Mouse (Mus musculus) MEL (cell line): ENCODE data around the gene Fam227b.

Experiments used
- CHD1 ChIP-seq: IDR thresholded peaks from 2 replicates; pipeline ENCODE4 v1.6.1; 2012; ENCODE audit warnings: low read depth, mild to moderate bottlenecking, inconsistent platforms, low read length, improper control_type of control experiment
- CTCF ChIP-seq, 3 experiments: IDR thresholded peaks in 2 of 3; conservative IDR thresholded peaks in 1 of 3; 2 replicates each; pipeline ENCODE4 v1.5.1; 2011 to 2012; ENCODE audit warnings: low read length in 3 of 3, low read depth in 2 of 3, mild to moderate bottlenecking in 2 of 3, improper control_type of control experiment in 1 of 3, inconsistent platforms in 1 of 3, mixed read lengths in 1 of 3, moderate library complexity in 1 of 3; ENCODE audit not compliant: control insufficient read depth in 1 of 3, insufficient read depth in 1 of 3, poor library complexity in 1 of 3, severe bottlenecking in 1 of 3
- EP300 ChIP-seq, 2 experiments: IDR thresholded peaks; 2 replicates each; pipeline ENCODE4 v1.6.1; 2011; ENCODE audit warnings: improper control_type of control experiment in 2 of 2, low read length in 2 of 2, low read depth in 1 of 2, mild to moderate bottlenecking in 1 of 2
- MAX ChIP-seq: IDR thresholded peaks from 2 replicates; pipeline ENCODE4 v1.6.1; 2011; ENCODE audit warnings: low read length, improper control_type of control experiment
- POLR2A ChIP-seq, 2 experiments: IDR thresholded peaks; 2 replicates each; pipeline ENCODE4 v1.6.1; 2011 to 2012; ENCODE audit warnings: low read length in 2 of 2, mild to moderate bottlenecking in 2 of 2, control low read depth in 1 of 2, improper control_type of control experiment in 1 of 2, low read depth in 1 of 2, moderate library complexity in 1 of 2; ENCODE audit not compliant: control insufficient read depth in 1 of 2, insufficient read depth in 1 of 2, poor library complexity in 1 of 2
- TBP ChIP-seq: IDR thresholded peaks from 2 replicates; pipeline ENCODE4 v1.8.0; 2011; ENCODE audit warnings: low read depth, low read length, improper control_type of control experiment
- USF1 ChIP-seq: IDR thresholded peaks from 2 replicates; pipeline ENCODE4 v1.6.1; 2014; ENCODE audit warnings: low read depth, mild to moderate bottlenecking, inconsistent platforms, low read length, improper control_type of control experiment, moderate library complexity
- ZC3H11A ChIP-seq: IDR thresholded peaks from 2 replicates; pipeline ENCODE4 v1.6.1; 2012; ENCODE audit warnings: low read depth, mild to moderate bottlenecking, inconsistent platforms, low read length, improper control_type of control experiment
- ZNF384 ChIP-seq: IDR thresholded peaks from 2 replicates; pipeline ENCODE4 v1.6.1; 2012; ENCODE audit warnings: low read depth, mild to moderate bottlenecking, inconsistent platforms, low read length, improper control_type of control experiment

DNA sequence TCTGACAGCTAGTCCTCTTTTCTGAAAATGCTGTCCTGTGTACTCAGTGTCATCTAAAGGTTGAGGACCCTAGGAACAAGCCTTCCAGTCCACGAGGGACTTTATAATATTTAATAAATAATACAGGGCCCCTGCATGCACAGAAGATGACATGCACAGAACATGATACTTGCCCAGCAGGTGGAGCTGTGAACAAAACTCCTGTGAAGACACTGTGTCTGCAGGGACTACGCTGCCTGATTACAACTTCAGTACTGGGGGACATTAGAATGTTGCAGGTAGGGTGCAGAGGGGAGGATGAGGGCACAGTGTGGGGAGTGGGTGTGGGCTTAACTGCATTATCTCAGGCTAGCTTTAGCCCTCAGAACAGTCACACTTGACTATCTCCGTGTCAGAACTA lies 145.7 kb downstream of the Fam227b start:
- TF ChIP-seq POLR2A (IDR thresholded peaks at IDR 0.05; ENCODE audit: control insufficient read depth in 1 of 2, insufficient read depth in 1 of 2, low read depth in 1 of 2, low read length in 2 of 2, poor library complexity in 1 of 2) = no peak
- TF ChIP-seq CTCF (IDR thresholded peaks at IDR 0.05 in 2 of 3, conservative IDR thresholded peaks at IDR 0.05 in 1 of 3; ENCODE audit: control insufficient read depth in 1 of 3, insufficient read depth in 1 of 3, low read depth in 2 of 3, low read length in 3 of 3, poor library complexity in 1 of 3, severe bottlenecking in 1 of 3) = peak; percentile 17 to 67 (median 63); a peak in 5 of 6 replicates
- no peak for TF ChIP-seq USF1
- TF ChIP-seq ZNF384 = no peak
- TF ChIP-seq TBP = no peak
- TF ChIP-seq EP300 (IDR thresholded peaks at IDR 0.05; ENCODE audit: low read depth in 1 of 2, low read length in 2 of 2) = no peak
- no peak for TF ChIP-seq MAX
- no peak for TF ChIP-seq CHD1
- peak; percentile 55 for TF ChIP-seq ZC3H11A
